Mouse (Mus musculus): ENCODE results near the gene Dppa3.

Gene Dppa3

DNA sequence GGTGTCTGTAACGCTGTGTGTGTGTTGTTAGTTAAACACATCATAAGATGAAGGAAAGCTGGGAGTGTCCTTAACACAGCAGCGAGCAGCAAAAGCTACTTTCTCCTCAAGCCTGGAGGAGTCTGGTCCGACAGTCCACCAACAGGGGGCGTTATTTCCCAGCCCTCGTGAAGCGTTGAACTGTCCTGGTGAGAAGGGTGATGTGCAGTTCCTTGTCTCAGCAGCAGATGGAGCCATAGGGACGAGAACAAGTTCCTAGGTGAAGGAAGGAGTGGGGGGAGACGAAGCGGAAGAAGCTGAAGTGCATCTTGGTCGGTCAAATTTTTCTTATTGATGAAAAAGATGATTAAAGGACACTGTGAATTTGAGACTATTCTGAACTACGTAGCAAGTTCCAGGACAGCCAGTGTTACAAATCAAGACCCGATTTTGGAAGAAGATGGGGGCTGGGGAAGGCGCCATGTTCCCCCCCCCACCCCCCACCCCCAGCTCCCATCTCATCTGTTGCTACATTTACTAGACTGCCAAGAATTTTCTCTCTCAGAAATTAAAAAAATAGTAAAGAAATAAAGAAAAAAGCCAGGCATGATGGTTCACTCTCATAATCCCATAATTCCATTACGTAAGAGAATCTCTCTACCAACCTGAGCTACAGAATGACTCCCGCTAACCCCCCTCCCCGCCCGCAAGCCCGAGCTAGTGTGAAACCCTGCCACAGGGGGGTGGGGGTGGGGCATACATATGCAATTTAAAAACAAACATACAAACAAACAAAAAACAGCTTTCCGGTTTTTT, 43.4 kb downstream of the Dppa3 start:
- DNase-seq: peak; percentile 95

DNA sequence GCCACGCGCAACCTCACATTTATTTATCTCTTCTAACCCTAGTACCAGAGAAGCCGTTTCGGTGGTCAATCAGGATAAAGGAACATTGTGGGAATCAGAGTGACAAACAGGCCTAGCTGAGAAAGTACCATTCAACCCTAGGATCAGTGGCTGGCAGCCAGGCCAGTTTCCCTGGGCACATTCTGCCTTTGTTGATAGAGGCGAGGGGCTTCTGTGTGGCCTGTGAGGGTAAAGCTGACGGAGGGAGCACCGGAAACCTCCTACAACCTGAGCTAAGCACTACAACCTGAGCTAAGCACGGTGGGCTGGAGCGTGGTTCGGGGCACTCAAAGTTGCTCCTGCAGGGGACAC, 44.0 kb downstream of the Dppa3 start:
- DNase-seq: no peak

DNA sequence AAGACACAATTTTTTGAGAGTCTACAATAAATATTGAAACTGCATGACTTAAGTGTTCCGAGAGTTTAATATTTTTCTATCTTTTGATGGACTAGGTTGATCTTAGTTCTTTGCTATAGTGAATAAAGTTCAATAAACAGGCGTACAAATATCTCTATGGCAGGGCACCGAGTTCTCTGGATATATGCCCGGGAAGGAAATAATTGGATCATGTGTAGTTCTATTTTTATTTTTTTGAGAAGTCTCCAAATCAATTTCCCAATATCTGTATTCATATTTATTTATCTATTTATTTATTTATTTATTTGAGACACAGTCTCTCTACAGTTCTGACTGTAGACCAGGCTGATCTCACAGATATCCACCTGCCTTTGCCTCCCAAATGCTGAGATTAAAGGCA, 44.6 kb downstream of the Dppa3 start:
- DNase-seq: no peak

DNA sequence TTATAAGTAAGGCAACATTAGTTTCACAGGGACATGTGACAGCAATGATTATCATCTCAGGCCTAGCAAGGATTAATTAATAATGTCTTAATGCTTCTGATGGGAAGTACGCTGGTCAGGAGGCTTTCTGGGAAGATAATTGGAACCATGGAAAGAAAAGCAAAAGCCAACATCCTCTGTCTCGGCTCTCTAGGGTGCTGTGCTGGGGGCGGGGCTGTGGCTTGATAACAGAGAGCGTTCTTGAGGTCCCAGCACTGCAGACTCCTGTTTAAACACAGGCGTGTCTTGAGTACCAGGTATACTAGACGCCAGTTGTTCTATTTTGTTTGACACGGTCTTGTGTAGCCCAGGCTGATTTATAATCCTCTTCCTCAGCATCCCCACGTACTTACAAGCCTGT, 46.5 kb downstream of the Dppa3 start:
- peak; percentile 61 for DNase-seq
